Mouse (Mus musculus) neural tube, embryonic 15.5 days (tissue): ENCODE results near the gene Kcnd2. TPM values are rescaled to one million over a fixed set of nuclear protein-coding genes. Genes with fewer than 3 reads are reported as not detected.
"Not testable (repeated sequence)": the region's sequence is repeated elsewhere in the genome, so short reads cannot be mapped to it uniquely, and the experiment has no call there.

Source experiments
- ATAC-seq: fragments of 200-750 bp; cut with Nextera tagmentation; 2 replicates; pipeline ENCODE4 v1.8.0; 2017; ENCODE audit warnings: mild to moderate bottlenecking, moderate TSS enrichment, moderate library complexity; ENCODE audit not compliant: low FRiP score
- H3K27ac ChIP-seq: fragments of 300-500 bp; sonication (generic); replicated peaks from 2 replicates; pipeline ENCODE4 v1.5.1; 2015; ENCODE audit warnings: mild to moderate bottlenecking, inconsistent platforms
- H3K27me3 ChIP-seq: fragments of 300-500 bp; sonication (generic); replicated peaks from 2 replicates; pipeline ENCODE4 v1.6.1; 2015; ENCODE audit warnings: inconsistent platforms
- H3K36me3 ChIP-seq: fragments of 300-500 bp; sonication (generic); 2 replicates; pipeline ENCODE4 v1.6.1; 2015; ENCODE audit warnings: inconsistent platforms
- H3K4me1 ChIP-seq: fragments of 300-500 bp; sonication (generic); 2 replicates; pipeline ENCODE4 v1.6.1; 2015; ENCODE audit warnings: inconsistent platforms
- H3K4me2 ChIP-seq: fragments of 300-500 bp; sonication (generic); 2 replicates; pipeline ENCODE4 v1.6.1; 2015; ENCODE audit warnings: inconsistent platforms, mild to moderate bottlenecking, moderate library complexity
- H3K4me3 ChIP-seq: fragments of 300-500 bp; sonication (generic); replicated peaks from 2 replicates; pipeline ENCODE4 v1.5.1; 2015; ENCODE audit warnings: mild to moderate bottlenecking, inconsistent platforms
- H3K9ac ChIP-seq: fragments of 300-500 bp; sonication (generic); replicated peaks from 2 replicates; pipeline ENCODE4 v1.6.1; 2015; ENCODE audit warnings: mild to moderate bottlenecking, inconsistent platforms
- H3K9me3 ChIP-seq: fragments of 300-500 bp; sonication (generic); replicated peaks from 2 replicates; pipeline ENCODE4 v1.6.1; 2016; ENCODE audit warnings: inconsistent platforms
- WGBS: fragments of 180-500 bp; shearing (Covaris S2); methylation state at CpG from one replicate; pipeline ENCODE4 v1.1.7; 2015; ENCODE audit warnings: mixed read lengths; 5-methylcytosine and 5-hydroxymethylcytosine counted together
- polyA plus RNA-seq: library from polyadenylated mRNA; unstranded; fragments of >200 nt; fragmentation: Nextera tagmentation; extraction: Ambion mirVana; gene quantifications from 2 replicates; pipeline ENCODE4 v1.2.1, GENCODE M21; 2015

Gene Kcnd2
- polyA plus RNA-seq, 1 experiment from 2014 or later = 30.6 TPM

DNA sequence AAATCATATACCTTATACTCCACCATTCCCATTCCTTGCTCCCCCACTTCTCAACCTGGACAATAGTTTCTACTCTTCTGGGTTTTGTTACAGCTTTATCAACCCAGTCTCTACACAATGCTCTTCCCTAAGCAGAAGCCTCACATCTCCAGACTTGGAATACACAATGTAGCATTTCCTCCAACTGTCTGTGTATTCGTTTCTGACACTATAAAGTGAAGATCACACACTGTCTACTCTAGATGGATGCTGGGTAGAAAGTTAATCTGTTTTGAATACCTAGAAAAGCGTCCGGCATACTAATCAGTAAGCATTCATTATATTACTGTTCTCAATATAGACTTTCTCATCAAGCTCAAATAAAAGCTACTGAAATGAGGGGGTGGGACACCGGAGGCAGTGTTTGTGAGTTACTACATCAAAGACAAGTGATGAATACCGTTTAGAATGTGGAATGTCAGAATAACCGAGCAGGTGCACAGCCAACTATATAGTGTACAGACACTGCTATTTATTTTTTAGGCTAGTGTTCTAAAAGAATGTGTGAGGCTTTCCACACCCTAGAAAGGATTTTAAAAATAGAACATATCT lies 62.1 kb downstream of the Kcnd2 start:
- no peaks in the 10 kb centered on the region for H3K4me1 ChIP-seq
- no peak overlapping the region for H3K9ac ChIP-seq
- H3K27me3 ChIP-seq = no peaks in the 10 kb centered on the region
- no peak overlapping the region for H3K27ac ChIP-seq
- no peak for ATAC-seq
- H3K36me3 ChIP-seq = no peaks in the 10 kb centered on the region
- no peak overlapping the region for H3K4me2 ChIP-seq
- WGBS = 53% methylated on average over 6 of the region's 6 CpGs
- no peaks in the 10 kb centered on the region for H3K9me3 ChIP-seq
- H3K4me3 ChIP-seq = no peak overlapping the region

DNA sequence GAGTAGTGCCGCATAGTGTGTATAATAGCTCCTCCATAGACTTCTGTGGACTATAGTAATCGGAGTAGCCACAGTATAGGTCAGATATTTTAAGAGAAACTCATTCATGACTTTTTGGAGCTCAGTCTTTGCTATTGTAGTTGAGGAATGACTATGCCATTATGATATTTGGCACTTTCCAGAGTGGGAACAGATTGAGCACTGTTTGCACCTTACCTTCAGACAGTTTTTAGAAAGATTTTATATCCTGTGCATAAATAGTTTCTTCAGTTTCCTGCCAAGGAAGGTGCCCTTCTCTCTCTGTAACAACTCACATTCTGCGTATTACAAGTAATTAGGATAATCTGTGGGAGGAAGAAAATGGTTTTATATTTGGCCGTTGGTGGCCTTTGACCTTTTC lies 89.6 kb downstream of the Kcnd2 start:
- no peak overlapping the region for H3K4me3 ChIP-seq
- no peak for ATAC-seq
- no peaks in the 10 kb centered on the region for H3K36me3 ChIP-seq
- no peaks in the 10 kb centered on the region for H3K27me3 ChIP-seq
- no peak overlapping the region for H3K9ac ChIP-seq
- no peaks in the 10 kb centered on the region for H3K4me1 ChIP-seq
- H3K9me3 ChIP-seq = no peaks in the 10 kb centered on the region
- no peak overlapping the region for H3K4me2 ChIP-seq
- no peak overlapping the region for H3K27ac ChIP-seq
- 95% methylated on average over 4 of the region's 4 CpGs for whole genome bisulfite sequencing

DNA sequence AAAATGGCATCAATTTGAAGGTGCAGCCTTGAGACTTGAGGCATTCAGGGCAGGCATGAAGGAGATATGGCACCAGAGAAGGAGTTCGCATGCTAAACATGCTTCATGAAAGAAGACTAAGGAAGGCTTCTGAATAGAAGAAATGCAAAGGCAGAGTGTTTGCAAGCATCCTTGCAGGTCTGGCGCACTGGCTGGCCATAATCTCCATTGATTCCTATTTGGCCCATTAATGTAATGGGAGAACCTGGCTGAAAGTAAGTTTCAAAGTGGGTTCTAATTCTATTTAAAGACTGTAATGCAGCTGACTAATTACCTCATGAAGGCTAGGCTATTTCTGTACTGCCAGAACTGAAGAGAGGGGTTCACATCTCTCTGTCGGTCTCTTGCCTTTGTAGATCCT lies 94.9 kb downstream of the Kcnd2 start:
- Histone ChIP-seq H3K9ac (no peak overlapping the region), H3K27ac (no peak overlapping the region), H3K4me2 (no peak overlapping the region), H3K9me3 (no peaks in the 10 kb centered on the region), H3K36me3 (no peaks in the 10 kb centered on the region), H3K4me1 (no peaks in the 10 kb centered on the region), H3K4me3 (no peak overlapping the region), H3K27me3 (no peaks in the 10 kb centered on the region)
- 84% methylated on average over 3 of the region's 3 CpGs for WGBS
- ATAC-seq = no peak

DNA sequence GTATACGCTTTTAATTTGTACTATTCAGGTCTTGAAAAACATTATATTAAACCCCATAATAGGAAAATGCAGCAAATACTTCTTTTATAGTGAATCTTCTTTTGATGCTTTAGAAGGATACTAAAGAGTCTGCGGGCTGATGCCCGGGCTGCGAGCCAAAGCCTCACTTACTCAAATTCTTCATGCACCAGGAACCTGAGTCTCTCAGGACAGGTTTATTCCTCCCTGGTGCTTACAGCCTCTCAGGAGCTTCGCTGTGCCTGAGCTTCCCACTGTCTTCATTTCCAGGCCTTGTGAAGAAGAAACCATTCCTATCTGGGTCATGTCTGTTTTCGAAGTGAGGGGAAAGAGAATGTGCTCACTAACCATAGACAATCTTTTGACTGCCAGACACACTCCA lies 106.1 kb downstream of the Kcnd2 start:
- ATAC-seq = no peak
- Histone ChIP-seq H3K27ac (no peak overlapping the region), H3K4me2 (no peak overlapping the region), H3K27me3 (no peaks in the 10 kb centered on the region), H3K9ac (no peak overlapping the region), H3K9me3 (no peaks in the 10 kb centered on the region), H3K4me1 (no peaks in the 10 kb centered on the region), H3K36me3 (no peaks in the 10 kb centered on the region), H3K4me3 (no peak overlapping the region)
- 83% methylated on average over 6 of the region's 6 CpGs for WGBS

DNA sequence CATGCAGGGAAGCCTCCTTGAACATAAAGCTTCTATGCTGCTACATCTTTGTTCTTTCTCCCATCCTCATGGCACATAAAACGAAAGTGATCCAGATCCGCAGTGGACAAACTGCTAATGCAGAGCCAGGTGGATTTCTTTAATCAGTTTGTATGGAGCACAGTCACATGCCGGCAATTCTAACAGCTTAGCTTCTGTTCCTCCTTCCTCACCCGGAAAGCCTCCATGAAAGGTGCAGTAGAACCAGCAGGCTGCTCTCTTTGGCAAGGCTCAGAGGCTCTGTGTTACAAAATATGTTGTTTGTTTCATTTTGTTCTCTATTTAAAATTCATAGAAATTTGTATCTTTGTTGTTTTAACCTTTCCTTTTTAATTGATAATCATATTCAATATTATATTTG lies 106.9 kb downstream of the Kcnd2 start:
- no peak overlapping the region for H3K27ac ChIP-seq
- no peak overlapping the region for H3K4me3 ChIP-seq
- H3K4me1 ChIP-seq = no peaks in the 10 kb centered on the region
- no peak overlapping the region for H3K4me2 ChIP-seq
- no peak for ATAC-seq
- no peaks in the 10 kb centered on the region for H3K36me3 ChIP-seq
- 94% methylated on average over 4 of the region's 4 CpGs for WGBS
- no peaks in the 10 kb centered on the region for H3K9me3 ChIP-seq
- no peak overlapping the region for H3K9ac ChIP-seq
- no peaks in the 10 kb centered on the region for H3K27me3 ChIP-seq

DNA sequence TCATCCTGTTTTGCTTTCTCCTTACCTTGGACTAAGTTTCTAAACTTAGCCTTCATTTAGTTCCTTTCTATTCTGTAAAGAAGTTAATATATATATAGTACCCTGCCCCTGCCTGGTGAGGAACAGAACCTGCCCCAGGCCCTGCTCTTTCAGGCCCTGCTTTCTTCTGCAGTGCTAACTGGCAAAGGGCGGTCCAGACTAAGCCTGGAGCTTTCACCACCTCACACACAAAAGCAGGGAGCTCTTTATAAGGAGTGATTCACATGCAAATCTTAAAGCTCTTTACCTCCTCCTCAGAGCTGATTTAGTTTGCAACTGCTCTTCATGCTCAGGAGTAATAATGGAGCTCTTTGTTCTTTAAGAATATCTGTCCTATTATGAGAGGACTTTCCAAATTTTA lies 109.9 kb downstream of the Kcnd2 start:
- H3K36me3 ChIP-seq = no peaks in the 10 kb centered on the region
- H3K27ac ChIP-seq = no peak overlapping the region
- no peaks in the 10 kb centered on the region for H3K27me3 ChIP-seq
- WGBS = 7% methylated on average over 1 of the region's 1 CpGs
- ATAC-seq = peak; percentile 54; the same call in 1 of the 2 replicates
- H3K9me3 ChIP-seq = no peaks in the 10 kb centered on the region
- H3K4me1 ChIP-seq = no peaks in the 10 kb centered on the region
- H3K4me2 ChIP-seq = no peak overlapping the region
- no peak overlapping the region for H3K9ac ChIP-seq
- H3K4me3 ChIP-seq = no peak overlapping the region

DNA sequence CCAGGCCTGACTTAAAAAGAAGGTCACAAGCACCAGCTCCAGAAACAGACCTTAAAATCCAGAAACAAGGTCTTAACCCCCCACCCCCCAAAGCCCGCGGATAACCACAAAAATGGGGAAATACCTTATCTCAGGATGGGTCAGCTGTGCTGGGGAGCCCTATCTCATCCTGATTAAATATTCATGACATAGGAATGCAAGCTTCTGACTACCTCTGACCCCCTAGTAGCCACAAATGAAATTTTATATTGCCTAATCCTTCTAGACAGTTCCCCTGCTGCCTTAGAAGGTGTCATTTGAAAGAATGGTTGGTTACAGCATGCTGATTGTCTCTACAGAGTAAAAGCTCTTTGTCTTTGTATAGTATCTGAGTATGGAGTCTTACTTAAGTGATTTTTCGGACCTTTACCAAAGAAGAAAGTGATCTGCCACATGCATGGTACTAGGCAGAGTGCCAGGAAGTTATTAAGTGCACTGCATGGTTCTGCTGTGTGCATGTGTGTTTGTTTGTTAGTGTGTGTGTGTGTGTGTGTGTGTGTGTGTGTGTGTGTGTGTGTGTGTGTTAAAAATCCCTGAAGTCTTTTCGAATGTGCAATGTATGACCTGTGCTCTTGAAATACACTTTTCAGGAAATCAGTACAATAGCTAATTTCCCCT lies 111.9 kb downstream of the Kcnd2 start:
- no peak overlapping the region for H3K4me3 ChIP-seq
- H3K4me2 ChIP-seq = no peak overlapping the region
- no peaks in the 10 kb centered on the region for H3K27me3 ChIP-seq
- no peak overlapping the region for H3K27ac ChIP-seq
- 69% methylated on average over 4 of the region's 4 CpGs for WGBS
- no peaks in the 10 kb centered on the region for H3K4me1 ChIP-seq
- no peak; the same call in 1 of the 2 replicates for ATAC-seq
- H3K9ac ChIP-seq = no peak overlapping the region
- no peaks in the 10 kb centered on the region for H3K36me3 ChIP-seq
- H3K9me3 ChIP-seq = no peaks in the 10 kb centered on the region

DNA sequence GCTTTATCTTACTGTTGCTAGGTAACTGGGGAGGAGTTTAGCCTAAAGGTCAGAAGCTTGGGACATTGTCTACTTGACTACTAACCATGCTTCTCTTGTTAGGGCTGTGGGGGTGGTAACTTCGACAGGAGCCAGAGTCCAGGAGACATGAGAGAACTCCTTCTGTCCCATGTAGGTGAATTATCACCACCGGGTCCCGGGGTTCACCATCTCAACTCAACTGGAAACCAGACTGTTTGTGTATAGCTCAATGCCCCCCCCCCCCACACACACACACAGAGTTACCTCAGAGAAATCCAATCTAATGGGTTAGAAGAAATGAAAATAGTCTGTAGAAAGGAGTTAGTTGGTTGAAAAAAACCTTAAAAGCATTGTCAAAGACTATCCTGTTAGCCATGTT lies 170.0 kb downstream of the Kcnd2 start:
- not testable (repeated sequence) for H3K4me3 ChIP-seq, H3K9ac ChIP-seq, H3K27me3 ChIP-seq, H3K27ac ChIP-seq, H3K4me2 ChIP-seq, ATAC-seq, H3K9me3 ChIP-seq, H3K36me3 ChIP-seq, H3K4me1 ChIP-seq
- WGBS = 62% methylated on average over 3 of the region's 3 CpGs

DNA sequence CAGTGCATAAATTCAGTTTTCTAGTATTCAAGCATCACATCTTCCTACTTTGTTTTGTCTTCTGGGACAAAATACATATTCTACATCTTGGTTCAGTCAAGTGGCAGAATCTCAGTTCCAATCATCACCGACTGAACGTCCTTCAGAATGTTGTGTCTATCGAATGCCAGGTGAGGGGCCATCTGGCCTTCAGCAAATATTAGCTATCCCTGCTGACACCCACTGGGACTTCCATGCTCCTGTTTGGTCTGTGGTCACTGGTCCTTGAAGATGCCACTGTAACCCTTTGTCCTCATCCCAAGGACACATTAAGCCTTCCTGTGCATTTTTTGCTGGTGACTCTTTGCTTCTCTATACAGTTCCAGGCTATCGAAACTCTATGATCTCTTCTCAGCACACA lies 176.5 kb downstream of the Kcnd2 start:
- Histone ChIP-seq H3K4me2 (no peak overlapping the region), H3K9ac (no peak overlapping the region), H3K27me3 (no peaks in the 10 kb centered on the region), H3K27ac (no peak overlapping the region), H3K9me3 (no peaks in the 10 kb centered on the region), H3K36me3 (no peaks in the 10 kb centered on the region), H3K4me1 (no peaks in the 10 kb centered on the region), H3K4me3 (no peak overlapping the region)
- WGBS = 92% methylated on average over 4 of the region's 4 CpGs
- no peak for ATAC-seq

DNA sequence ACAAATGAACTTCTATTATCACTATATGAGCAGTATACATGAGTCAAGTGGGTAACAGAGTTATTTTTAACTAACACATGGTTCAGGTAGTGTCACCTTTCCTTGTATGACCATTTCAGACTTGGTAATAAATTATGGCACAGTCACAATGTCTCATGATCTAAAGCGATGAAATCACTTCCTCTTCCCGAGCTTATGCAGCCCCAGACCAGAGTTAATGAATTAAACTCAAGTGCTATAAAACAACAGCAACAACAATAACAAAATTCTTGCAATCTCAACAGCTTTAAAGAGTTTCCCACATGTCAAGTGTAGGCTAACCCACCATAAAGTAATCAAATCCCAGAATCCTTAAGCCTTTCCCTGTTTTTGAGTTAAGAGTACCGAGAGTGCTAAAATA lies 198.4 kb downstream of the Kcnd2 start:
- Histone ChIP-seq H3K9ac (no peak overlapping the region), H3K4me2 (no peak overlapping the region), H3K4me3 (no peak overlapping the region), H3K9me3 (no peaks in the 10 kb centered on the region), H3K27ac (no peak overlapping the region), H3K27me3 (no peaks in the 10 kb centered on the region), H3K36me3 (no peaks in the 10 kb centered on the region), H3K4me1 (no peaks in the 10 kb centered on the region; the same call in 1 of the 2 replicates)
- ATAC-seq = no peak
- 91% methylated on average over 3 of the region's 3 CpGs for WGBS

DNA sequence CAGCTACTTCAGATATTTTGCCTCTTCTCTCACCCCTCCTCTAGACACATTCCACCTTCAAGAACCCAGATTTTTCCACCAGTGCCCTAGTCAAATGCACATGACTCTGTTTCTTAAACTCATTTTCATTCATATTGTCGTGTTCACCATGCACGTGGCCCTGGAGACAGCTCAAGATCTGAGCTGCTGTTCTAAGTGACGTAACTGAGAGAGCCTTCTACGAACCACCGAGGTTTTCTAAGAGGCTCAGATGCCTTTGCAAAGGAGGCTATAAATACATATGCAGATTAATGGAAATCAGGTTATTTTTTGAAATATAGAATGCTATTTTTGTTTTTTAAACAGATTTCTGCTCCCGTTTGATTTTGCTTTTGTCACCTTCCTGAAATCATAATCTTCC lies 202.9 kb downstream of the Kcnd2 start:
- Histone ChIP-seq H3K27me3 (no peaks in the 10 kb centered on the region), H3K9me3 (no peaks in the 10 kb centered on the region), H3K4me3 (no peak overlapping the region), H3K4me2 (no peak overlapping the region), H3K9ac (no peak overlapping the region), H3K27ac (no peak overlapping the region), H3K36me3 (no peaks in the 10 kb centered on the region), H3K4me1 (no peaks in the 10 kb centered on the region; the same call in 1 of the 2 replicates)
- 77% methylated on average over 6 of the region's 6 CpGs for WGBS
- no peak for ATAC-seq

DNA sequence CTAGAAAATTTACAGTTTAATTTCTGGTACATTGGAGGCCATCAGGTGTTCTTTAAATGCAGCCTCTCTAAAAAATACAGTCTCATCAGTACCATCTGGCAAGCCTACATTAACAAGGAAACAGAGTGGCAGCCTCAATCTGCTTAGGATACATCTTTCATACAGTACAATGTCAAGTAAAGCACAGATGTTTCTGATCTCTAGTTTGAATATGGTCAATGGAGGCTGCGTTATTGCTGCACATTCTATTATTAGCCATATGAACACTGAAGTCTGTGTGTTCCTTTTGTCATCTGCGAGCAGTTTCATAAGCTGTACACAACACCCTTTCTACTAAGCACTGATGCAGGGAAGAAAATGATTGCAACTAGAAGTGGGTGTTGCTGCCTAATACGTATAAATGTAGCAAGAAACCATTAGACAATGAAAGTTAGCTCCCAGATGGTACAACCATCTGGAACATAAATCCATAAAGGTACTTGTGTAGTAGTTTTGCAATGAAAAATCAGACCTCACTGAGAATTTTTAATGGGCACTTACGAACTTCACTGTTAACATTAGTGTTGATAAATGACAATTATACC lies 209.0 kb downstream of the Kcnd2 start:
- Histone ChIP-seq H3K4me2 (no peak overlapping the region), H3K27me3 (no peaks in the 10 kb centered on the region), H3K4me1 (peaks cover 3% of the 10 kb centered on the region; the same call in 1 of the 2 replicates), H3K9me3 (no peaks in the 10 kb centered on the region), H3K9ac (no peak overlapping the region), H3K4me3 (no peak overlapping the region), H3K36me3 (no peaks in the 10 kb centered on the region), H3K27ac (0 out of 2 replicates have a peak overlapping the region, but pooled peaks have one; percentile 25)
- no peak for ATAC-seq
- 64% methylated on average over 4 of the region's 4 CpGs for WGBS
